Mouse (Mus musculus) cerebellum, postnatal 25 days (tissue): ENCODE results near the gene Itgbl1.
"Not testable (repeated sequence)": the region's sequence is repeated elsewhere in the genome, so short reads cannot be mapped to it uniquely, and the experiment has no call there.

Source experiments
- DNase-seq, 2 experiments: peaks; one replicate each; pipeline ENCODE4 v3.0.0; 2021; ENCODE audit warnings: mixed read lengths in 2 of 2

Itgbl1 gene

GRCm38 (mm10) chr14:123659921-123660385 is at the start of gene Itgbl1:
Gene Itgbl1 (plus strand): TSS chr14:123659971.
- DNase-seq = peak; percentile 41 to 61

- DNase-seq = peak in 1 of 2 experiments; percentile 8
Observed at GRCm38 (mm10) chr14:123622969-123623368, 36.8 kb upstream of the Itgbl1 start.

- peak; percentile 78 to 85 for DNase-seq
Observed at GRCm38 (mm10) chr14:123626501-123627179, 33.1 kb upstream of the Itgbl1 start, which contains the start of gene Nalcn. Gene Nalcn (minus strand): TSS chr14:123627144.

- DNase-seq = no peak
Observed at GRCm38 (mm10) chr14:123627180-123627562, 32.6 kb upstream of the Itgbl1 start.

GRCm38 (mm10) chr14:123661091-123661491 is 1.3 kb downstream of the Itgbl1 start:
- peak; percentile 53 to 68 for DNase-seq

- DNase-seq = no peak
Observed at GRCm38 (mm10) chr14:123662386-123662785, 2.6 kb downstream of the Itgbl1 start.

- no peak for DNase-seq
Observed at GRCm38 (mm10) chr14:123663206-123663605, 3.4 kb downstream of the Itgbl1 start.

- no peak for DNase-seq
Observed at GRCm38 (mm10) chr14:123664451-123664850, 4.7 kb downstream of the Itgbl1 start.

- not testable (repeated sequence) for DNase-seq
Observed at GRCm38 (mm10) chr14:123671076-123671475, 11.3 kb downstream of the Itgbl1 start.

- DNase-seq = no peak
Observed at GRCm38 (mm10) chr14:123678091-123678490, 18.3 kb downstream of the Itgbl1 start.

GRCm38 (mm10) chr14:123714751-123715150 is 55.0 kb downstream of the Itgbl1 start:
- DNase-seq = no peak

- no peak for DNase-seq
Observed at GRCm38 (mm10) chr14:123742055-123742454, 82.3 kb downstream of the Itgbl1 start.

- no peak for DNase-seq
Observed at GRCm38 (mm10) chr14:123751017-123751416, 91.2 kb downstream of the Itgbl1 start.

GRCm38 (mm10) chr14:123759534-123759933 is 99.8 kb downstream of the Itgbl1 start:
- DNase-seq = no peak

- peak; percentile 23 to 30 for DNase-seq
Observed at GRCm38 (mm10) chr14:123760079-123760478, 100.3 kb downstream of the Itgbl1 start.

GRCm38 (mm10) chr14:123801744-123802143 is 142.0 kb downstream of the Itgbl1 start:
- DNase-seq = no peak

GRCm38 (mm10) chr14:123837662-123838061 is 177.9 kb downstream of the Itgbl1 start:
- DNase-seq = peak; percentile 39

- no peak for DNase-seq
Observed at GRCm38 (mm10) chr14:123843675-123844425, 184.1 kb downstream of the Itgbl1 start.

GRCm38 (mm10) chr14:123864531-123864930 is 204.8 kb downstream of the Itgbl1 start:
- no peak for DNase-seq

- no peak for DNase-seq
Observed at GRCm38 (mm10) chr14:123865779-123866726, 206.3 kb downstream of the Itgbl1 start.

GRCm38 (mm10) chr14:123927903-123928302 is 268.1 kb downstream of the Itgbl1 start:
- peak in 1 of 2 experiments; percentile 18 for DNase-seq

- peak; percentile 62 to 75 for DNase-seq
Observed at GRCm38 (mm10) chr14:123966531-123966930, 306.8 kb downstream of the Itgbl1 start.

GRCm38 (mm10) chr14:123967996-123968395 is 308.2 kb downstream of the Itgbl1 start:
- peak in 1 of 2 experiments; percentile 38 for DNase-seq
